18 mouse cellular contexts compared by ENCODE assay signal in the genomic region with DNA sequence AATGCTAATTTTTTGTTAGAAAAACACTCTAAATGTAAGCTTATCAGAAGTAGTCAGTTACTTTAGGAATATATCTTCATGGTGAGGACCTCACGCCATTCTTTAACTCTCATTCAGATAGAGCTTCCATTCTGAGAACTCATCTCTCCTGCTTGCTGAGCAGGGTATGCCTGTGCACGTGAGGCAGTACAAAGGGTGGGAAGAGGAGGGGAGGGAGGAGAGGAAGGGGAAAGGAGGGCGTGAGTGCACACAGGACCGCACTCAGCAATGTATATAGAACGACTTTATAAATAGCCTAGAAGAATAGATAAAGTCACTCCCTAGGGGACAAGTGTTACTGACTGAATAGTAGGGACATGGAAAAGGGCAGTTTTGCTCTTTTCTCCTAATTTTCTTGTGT. TPM values are rescaled to one million over a fixed set of nuclear protein-coding genes. Genes with fewer than 3 reads are reported as not detected.
"Had no signal": no experiment of that assay in that cellular context is flagged by ENCODE, and none has a peak within 500 bp of the region (broad histone marks: within the 10 kb centered on the region; RNA-seq: fewer than 3 reads in every experiment).

No protein-coding gene starts in this region.

- H3K9me3 ChIP-seq: limb, embryonic 12.5 days; limb, embryonic 15.5 days had no signal

- H3K36me3 ChIP-seq: limb, embryonic 12.5 days; limb, embryonic 15.5 days had no signal

- ATAC-seq: liver, postnatal 0 days; lung, postnatal 0 days had no signal

- H3K27me3 ChIP-seq: limb, embryonic 12.5 days; limb, embryonic 15.5 days had no signal

- DNase-seq: kidney, adult 9 months; kidney, postnatal 14 days; kidney, postnatal 4 days; left cerebral cortex, postnatal 4 days; liver, postnatal 0 days; lung, embryonic 14.5 days; thymus, adult 18-20 months; thymus, postnatal 36 days had no signal

- H3K27ac ChIP-seq: limb, embryonic 12.5 days; limb, embryonic 15.5 days; liver, embryonic 14.5 days; macrophage had no signal

- H3K4me3 ChIP-seq: limb, embryonic 12.5 days; limb, embryonic 15.5 days had no signal

- H3K4me2 ChIP-seq: limb, embryonic 12.5 days; limb, embryonic 15.5 days; liver, embryonic 11.5 days; lung, embryonic 14.5 days had no signal

- H3K9ac ChIP-seq: limb, embryonic 12.5 days; limb, embryonic 15.5 days; liver, embryonic 14.5 days; liver, postnatal 0 days; lung, embryonic 14.5 days had no signal

RNA-seq across cellular contexts. Expression of gene Tal2, which starts 57.5 kb away (rescaled TPM):
- total RNA-seq: layer of hippocampus, adult 18-20 months; layer of hippocampus, postnatal 14 days had no signal
- polyA plus RNA-seq: liver, embryonic 11.5 days; liver, embryonic 14.5 days; liver, postnatal 0 days; small intestine, adult 2 months; spleen, adult 2 months had no signal
